In genomic region chr2:166945456-166945855, GRCm38 (mm10) we compare ENCODE assay signal across 8 mouse cellular contexts. TPM values are rescaled to one million over a fixed set of nuclear protein-coding genes. Genes with fewer than 3 reads are reported as not detected.
DNase-seq lines count a peak whose midpoint lies in the region; TF ChIP-seq lines count a peak whose summit lies in the region.

No protein-coding gene starts in this region.

- TF ChIP-seq EP300 in heart, adult 2 months (IDR thresholded peaks at IDR 0.05; ENCODE audit: insufficient read depth, low read depth, low read length): 0 out of 2 replicates have a peak, but pooled peaks have one; percentile 27

- H3K9me3 ChIP-seq in limb, embryonic 10.5 days (replicated peaks): no peaks in the 10 kb centered on the region

- TF ChIP-seq CTCF in heart, adult 2 months (IDR thresholded peaks at IDR 0.05): peak; percentile 58
- TF ChIP-seq CTCF in thymus, adult 2 months (IDR thresholded peaks at IDR 0.05; ENCODE audit: borderline replicate concordance, control insufficient read depth, extremely low read depth, insufficient read depth, low read length, poor library complexity): no peak

- TF ChIP-seq POLR2A in heart, adult 2 months (IDR thresholded peaks at IDR 0.05; ENCODE audit: insufficient read depth, low read depth, low read length): no peak
- no peak for TF ChIP-seq POLR2A in thymus, adult 2 months (IDR thresholded peaks at IDR 0.05; ENCODE audit: control insufficient read depth, extremely low read depth, insufficient read depth, low read length, poor library complexity)

- no peaks in the 10 kb centered on the region for H3K27me3 ChIP-seq in heart, adult 2 months (ENCODE audit: control insufficient read depth, insufficient read depth, low read length)
- no peaks in the 10 kb centered on the region for H3K27me3 ChIP-seq in thymus, adult 2 months (ENCODE audit: control insufficient read depth, insufficient read depth, low read length)
- no peaks in the 10 kb centered on the region for H3K27me3 ChIP-seq in limb, embryonic 10.5 days (ENCODE audit: low read depth, poor library complexity, severe bottlenecking)

- H3K36me3 ChIP-seq in heart, adult 2 months (ENCODE audit: control insufficient read depth, insufficient read depth, low read length): no peaks in the 10 kb centered on the region; the same call in 1 of the 2 replicates
- H3K36me3 ChIP-seq in thymus, adult 2 months (ENCODE audit: control insufficient read depth, insufficient read depth, low read length): peaks cover 89% of the 10 kb centered on the region
- peaks cover 100% of the 10 kb centered on the region for H3K36me3 ChIP-seq in limb, embryonic 10.5 days

- intact Hi-C loops in heart, adult 2 months (cut with DNase I): no loop called here
- intact Hi-C loops in heart, postnatal 25 days (cut with DNase I): no loop called here

- no peak overlapping the region for H3K27ac ChIP-seq in heart, adult 2 months
- H3K27ac ChIP-seq in thymus, adult 2 months (ENCODE audit: control insufficient read depth, insufficient read depth, low read length): no peak overlapping the region
- H3K27ac ChIP-seq in limb, embryonic 10.5 days: no peak overlapping the region

- H3K4me3 ChIP-seq in heart, adult 2 months: no peak overlapping the region
- no peak overlapping the region for H3K4me3 ChIP-seq in thymus, adult 2 months (ENCODE audit: control insufficient read depth, insufficient read depth, low read length)
- no peak overlapping the region for H3K4me3 ChIP-seq in limb, embryonic 10.5 days

- H3K4me1 ChIP-seq in heart, adult 2 months (ENCODE audit: control insufficient read depth, insufficient read depth, low read length): no peaks in the 10 kb centered on the region
- no peaks in the 10 kb centered on the region for H3K4me1 ChIP-seq in thymus, adult 2 months (replicated peaks; ENCODE audit: control insufficient read depth, insufficient read depth, low read length)
- no peaks in the 10 kb centered on the region for H3K4me1 ChIP-seq in limb, embryonic 10.5 days

- no peak overlapping the region for H3K9ac ChIP-seq in heart, adult 2 months (ENCODE audit: low read depth, low read length)

- WGBS in heart, adult 2 months: 45% methylated on average over 4 of the region's 4 CpGs
- WGBS in thymus, adult 2 months: 64% methylated on average over 4 of the region's 4 CpGs
- 71% methylated on average over 4 of the region's 4 CpGs for WGBS in limb, embryonic 10.5 days

- no peak for DNase-seq in heart, adult 2 months
- no peak for DNase-seq in heart, postnatal 25 days (ENCODE audit: low spot score)
- peak; percentile 17 for DNase-seq in thymus, adult 2 months
- DNase-seq in thymus, adult 18-20 months: no peak
- DNase-seq in limb, embryonic 10.5 days (ENCODE audit: low spot score): peak; percentile 42
- DNase-seq in thymus, postnatal 36 days: peak; percentile 7 to 18
- no peak for DNase-seq in cerebellum, postnatal 36 days
- DNase-seq in cerebellum, adult 18-20 months: no peak

- no peaks in the 10 kb centered on the region for H3K79me2 ChIP-seq in heart, adult 2 months (replicated peaks; ENCODE audit: control insufficient read depth, insufficient read depth, low read length)

RNA-seq across cellular contexts. Expression of gene Cse1l, which starts 39.6 kb away (rescaled TPM):
- total RNA-seq in heart, adult 2 months (2021): 10 to 100 TPM; 37.5 to 41.2 TPM
- polyA plus RNA-seq in heart, adult 2 months (2012; rRNA removed): 15.8 and 33.3 TPM in 2 replicates
- 10 to 100 TPM; 39.2 to 41.2 TPM for total RNA-seq in heart, postnatal 25 days (2021)
- polyA plus RNA-seq in thymus, adult 2 months (2012; rRNA removed): 27.8 and 28.7 TPM in 2 replicates
- 211 and 223 TPM in 2 replicates for polyA plus RNA-seq in limb, embryonic 10.5 days (2016; fragmentation: Nextera tagmentation; extraction: Ambion mirVana)

RNA-seq across cellular contexts. Expression of gene Stau1, which starts 50.6 kb away (rescaled TPM):
- 10 to 100 TPM; 40.2 to 44.9 TPM for total RNA-seq in heart, adult 2 months (2021)
- 27.7 and 34.5 TPM in 2 replicates for polyA plus RNA-seq in heart, adult 2 months (2012; rRNA removed)
- 10 to 100 TPM; 41.7 to 45.4 TPM for total RNA-seq in heart, postnatal 25 days (2021)
- polyA plus RNA-seq in thymus, adult 2 months (2012; rRNA removed): 31.8 and 33.0 TPM in 2 replicates
- polyA plus RNA-seq in limb, embryonic 10.5 days (2016; fragmentation: Nextera tagmentation; extraction: Ambion mirVana): 87.9 and 98.3 TPM in 2 replicates

Comparison
In these comparisons a context has a peak if more than half of its experiments do, and no peak if none do; other contexts are left out.
1. DNase-seq: peak in thymus, adult 2 months (single experiment), limb, embryonic 10.5 days (single experiment) and thymus, postnatal 36 days (2 of 2); none in heart, adult 2 months (0 of 2), heart, postnatal 25 days (single experiment), thymus, adult 18-20 months (0 of 2), cerebellum, postnatal 36 days (0 of 2) and cerebellum, adult 18-20 months (0 of 2).